Mouse (Mus musculus) layer of hippocampus, adult 2 months (tissue): ENCODE results near the gene Cep170. TPM values are rescaled to one million over a fixed set of nuclear protein-coding genes. Genes with fewer than 3 reads are reported as not detected.

Experiments
- DNase-seq, 2 experiments: peaks; one replicate each; pipeline ENCODE4 v3.0.0; 2022; ENCODE audit warnings: low spot score in 2 of 2
- H3K27ac ChIP-seq: fragments of 200-600 bp; 2 replicates; pipeline ENCODE4 v1.8.1; 2022
- H3K4me3 ChIP-seq: fragments of 200-600 bp; 2 replicates; pipeline ENCODE4 v1.8.1; 2022; ENCODE audit warnings: mild to moderate bottlenecking
- CTCF ChIP-seq: fragments of 200-600 bp; conservative IDR thresholded peaks from 2 replicates; pipeline ENCODE4 v1.8.1; 2022; ENCODE audit warnings: antibody characterized with exemption, mild to moderate bottlenecking, moderate library complexity
- total RNA-seq, 2 experiments: library from RNA; stranded (reverse); gene quantifications; 2 replicates each; pipeline ENCODE4 v1.2.3; 2021

Gene Cep170
- total RNA-seq, 2 experiments from 2014 or later: 96.4 to 96.8 TPM

DNA sequence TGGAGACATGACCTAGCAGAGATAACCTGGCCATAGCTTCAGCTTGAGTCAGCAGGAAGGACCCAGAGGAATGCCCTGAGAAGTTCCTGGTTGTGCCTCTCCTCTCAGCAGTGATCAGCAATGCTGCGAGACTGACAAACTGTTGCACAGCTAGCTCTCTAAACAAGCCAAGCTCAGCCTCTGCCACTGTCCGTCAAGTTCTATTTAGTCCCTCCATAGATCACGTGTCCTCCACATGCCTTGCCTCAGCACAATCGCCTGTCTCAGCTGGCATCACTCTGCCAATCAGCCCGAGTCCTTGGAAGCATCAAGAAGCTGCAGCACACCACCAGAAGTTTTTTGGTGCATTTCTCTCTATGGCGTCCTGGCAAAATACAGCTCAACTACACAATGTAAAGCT is 21.0 kb upstream of the Cep170 start:
- DNase-seq: no peak
- TF ChIP-seq CTCF: no peak
- H3K27ac ChIP-seq: no peak overlapping the region
- H3K4me3 ChIP-seq: no peak overlapping the region; the same call in 1 of the 2 replicates

DNA sequence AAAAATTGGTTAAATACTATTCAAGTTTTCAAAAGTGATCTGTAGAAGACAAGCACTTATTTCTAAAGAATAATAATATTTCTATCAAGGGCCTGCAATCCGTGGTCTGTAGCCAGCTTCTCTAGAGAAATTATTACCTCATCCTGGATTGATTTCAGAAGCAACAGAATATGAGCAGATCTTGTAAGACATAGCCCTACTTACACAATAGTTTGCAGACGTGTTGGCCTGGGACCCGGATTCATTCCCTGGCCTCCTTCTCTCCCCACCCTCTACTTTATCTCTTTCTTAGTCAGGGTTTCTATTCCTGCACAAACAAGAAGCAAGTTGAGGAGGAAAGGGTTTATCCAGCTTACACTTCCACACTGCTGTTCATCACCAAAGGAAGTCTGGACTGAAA is 20.1 kb upstream of the Cep170 start:
- H3K27ac ChIP-seq: no peak overlapping the region
- TF ChIP-seq CTCF: no peak
- DNase-seq: no peak
- no peak overlapping the region for H3K4me3 ChIP-seq

DNA sequence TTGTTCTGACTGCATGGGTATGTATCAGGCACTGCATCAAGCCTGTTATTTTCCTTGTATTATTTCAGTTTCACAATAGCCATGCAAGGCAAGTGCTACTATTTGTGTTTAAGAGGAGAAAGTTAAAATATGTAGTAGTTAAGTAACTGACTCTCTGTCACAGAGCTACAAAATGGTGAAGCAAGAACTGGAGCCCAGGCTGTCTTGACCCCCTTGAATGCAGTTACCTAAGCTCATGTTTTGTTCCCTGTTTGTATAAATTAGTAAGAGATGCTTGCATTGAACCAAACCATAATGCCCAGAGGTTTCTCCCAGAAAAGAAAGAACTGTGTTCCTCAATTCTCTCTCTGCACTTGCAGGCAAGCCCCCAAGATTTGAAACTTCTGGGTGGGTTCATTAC is 19.4 kb upstream of the Cep170 start:
- no peak overlapping the region for H3K4me3 ChIP-seq
- peak overlapping the region; percentile 32; the same call in 1 of the 2 replicates for H3K27ac ChIP-seq
- no peak for TF ChIP-seq CTCF
- DNase-seq: no peak

DNA sequence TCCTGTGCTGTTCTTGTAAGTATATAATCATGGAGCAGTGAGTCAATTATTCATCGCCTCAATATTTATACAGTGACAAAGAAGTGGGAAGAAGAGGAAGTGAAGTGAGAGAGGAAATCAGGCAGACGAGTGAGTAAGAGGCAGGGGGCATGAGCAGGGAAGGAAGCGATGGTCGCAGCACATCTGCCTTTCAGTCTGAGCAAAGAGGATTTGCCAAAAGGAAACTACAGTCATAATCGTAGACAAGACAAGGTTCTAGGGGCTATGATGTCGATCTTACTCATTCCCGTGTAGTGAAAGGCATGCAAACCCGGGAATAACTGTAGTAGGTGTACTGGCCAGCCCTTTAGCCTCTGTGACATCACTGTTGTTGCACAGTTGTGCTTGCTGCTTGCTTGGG is 18.7 kb upstream of the Cep170 start:
- no peak for TF ChIP-seq CTCF
- Histone ChIP-seq H3K27ac (peak overlapping the region; percentile 32; the same call in 1 of the 2 replicates), H3K4me3 (no peak overlapping the region)
- DNase-seq: no peak

DNA sequence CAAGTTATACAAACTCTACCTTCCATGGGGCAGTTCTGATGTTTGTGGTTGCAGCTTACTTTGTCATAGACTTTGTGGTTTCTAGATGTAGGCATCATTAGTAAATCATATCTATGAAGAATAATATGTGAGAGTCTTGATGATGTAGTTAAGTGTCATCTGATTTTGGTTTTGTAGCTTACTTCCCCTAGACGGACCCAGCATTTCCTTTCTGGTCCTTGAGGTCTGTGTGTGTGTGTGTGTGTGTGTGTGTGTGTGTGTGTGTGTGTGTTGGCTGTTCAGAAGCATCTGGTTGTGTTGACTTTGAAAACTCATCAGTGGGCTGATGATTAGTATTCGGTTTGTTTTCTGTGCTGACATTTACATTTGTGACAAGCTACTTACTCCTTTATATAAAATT is 18.2 kb upstream of the Cep170 start:
- TF ChIP-seq CTCF: no peak
- DNase-seq: no peak
- Histone ChIP-seq H3K4me3 (no peak overlapping the region), H3K27ac (no peak overlapping the region)

DNA sequence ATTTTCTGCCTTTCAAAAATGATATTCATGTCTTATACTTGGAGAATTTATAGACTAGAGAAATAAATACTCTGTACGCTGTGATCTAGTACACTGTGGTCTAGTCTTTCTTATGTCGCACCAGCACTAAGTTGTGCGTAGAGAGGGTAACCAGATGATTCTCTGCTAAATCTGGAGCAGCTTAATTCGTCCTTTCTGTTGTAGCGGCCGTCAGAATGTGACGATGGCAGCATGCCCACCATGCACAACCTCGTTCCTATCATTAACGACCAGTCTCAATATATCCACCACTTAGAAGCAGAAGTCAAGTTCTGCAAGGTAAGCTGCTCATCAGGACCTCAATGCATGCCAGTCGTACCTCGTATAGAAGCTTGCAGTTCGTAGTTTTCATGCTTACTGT is 14.8 kb upstream of the Cep170 start:
- TF ChIP-seq CTCF: no peak
- no peak for DNase-seq
- H3K27ac ChIP-seq: peak overlapping the region; percentile 51
- H3K4me3 ChIP-seq: no peak overlapping the region

DNA sequence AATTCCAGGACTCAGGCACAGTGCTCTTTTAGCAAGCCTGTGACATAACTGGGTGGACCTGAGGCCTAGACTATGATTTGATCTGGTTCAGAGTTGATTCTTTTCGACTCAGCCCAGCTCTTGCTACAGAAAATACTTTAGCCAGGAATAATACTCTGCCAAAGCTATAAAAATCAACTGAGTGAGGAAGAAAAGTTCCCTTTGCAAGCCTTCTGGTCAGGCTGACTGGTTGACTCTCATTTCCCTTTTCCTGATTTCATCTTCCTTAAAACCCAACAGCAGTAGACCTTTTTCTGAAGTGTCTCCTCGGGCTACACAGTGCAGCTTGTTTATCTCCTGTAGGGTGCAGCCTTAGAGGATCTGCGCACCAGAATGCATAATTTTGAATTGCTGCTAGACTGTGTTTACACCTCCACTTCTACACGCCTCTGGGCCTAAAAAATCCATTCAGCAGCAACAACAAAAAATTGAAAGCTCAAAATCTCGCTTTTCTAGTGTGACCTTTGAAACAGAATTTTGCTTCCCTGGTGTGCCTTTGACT is 14.1 kb upstream of the Cep170 start:
- 0 out of 2 replicates have a peak, but pooled peaks have one; percentile 18 for TF ChIP-seq CTCF
- DNase-seq: no peak
- H3K27ac ChIP-seq: peak overlapping the region; percentile 51
- H3K4me3 ChIP-seq: no peak overlapping the region

- TF ChIP-seq CTCF: no peak
- no peak overlapping the region for H3K4me3 ChIP-seq
- no peak for DNase-seq
- H3K27ac ChIP-seq: peak overlapping the region; percentile 51; the same call in 1 of the 2 replicates
Measured at GRCm38 (mm10) chr1:176827365-176827764, 13.5 kb upstream of the Cep170 start.

DNA sequence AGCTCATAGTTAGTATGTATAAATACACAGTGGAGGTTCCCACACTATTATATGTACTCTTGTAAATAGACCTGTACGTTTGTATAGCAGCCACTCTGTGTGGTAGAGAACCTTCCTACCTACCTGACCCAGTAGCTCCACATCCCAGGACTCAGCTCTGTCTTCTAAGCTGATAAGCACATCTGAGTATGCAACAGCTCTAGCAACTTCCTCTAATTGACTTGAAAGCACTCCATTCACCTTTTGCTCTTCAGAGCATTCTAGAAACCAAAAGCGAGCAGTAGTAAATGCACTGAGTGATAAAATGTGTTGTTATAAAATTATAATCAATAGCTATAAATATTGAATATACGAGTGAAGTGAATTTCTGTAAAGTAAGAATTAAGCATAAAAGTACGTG is 13.1 kb upstream of the Cep170 start:
- Histone ChIP-seq H3K27ac (0 out of 2 replicates have a peak overlapping the region, but pooled peaks have one; percentile 51), H3K4me3 (no peak overlapping the region)
- no peak for TF ChIP-seq CTCF
- DNase-seq: no peak

DNA sequence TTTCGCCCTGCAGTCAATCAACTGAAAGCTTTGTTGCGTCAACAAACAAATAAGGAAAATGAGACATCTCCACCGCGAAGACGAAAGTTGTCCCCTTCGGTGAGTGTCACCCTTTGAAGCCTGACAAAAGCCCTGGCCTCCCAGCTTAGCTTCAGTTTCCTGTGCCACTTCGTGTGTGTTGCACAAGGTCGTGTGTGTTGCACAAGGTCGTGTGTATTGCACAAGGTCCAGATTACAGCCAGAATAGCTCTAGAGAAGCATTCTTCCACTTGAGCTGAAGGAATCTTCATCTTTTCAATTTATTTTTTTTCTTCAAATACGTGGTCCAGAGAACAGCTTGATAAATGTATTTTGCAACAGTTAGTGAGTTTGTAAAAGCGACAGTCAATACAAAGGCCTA is 12.3 kb upstream of the Cep170 start:
- no peak for TF ChIP-seq CTCF
- no peak overlapping the region for H3K4me3 ChIP-seq
- no peak for DNase-seq
- H3K27ac ChIP-seq: no peak overlapping the region

GRCm38 (mm10) chr1:176825084-176825483 is 11.2 kb upstream of the Cep170 start:
- DNase-seq: no peak
- no peak for TF ChIP-seq CTCF
- Histone ChIP-seq H3K4me3 (no peak overlapping the region), H3K27ac (no peak overlapping the region)

DNA sequence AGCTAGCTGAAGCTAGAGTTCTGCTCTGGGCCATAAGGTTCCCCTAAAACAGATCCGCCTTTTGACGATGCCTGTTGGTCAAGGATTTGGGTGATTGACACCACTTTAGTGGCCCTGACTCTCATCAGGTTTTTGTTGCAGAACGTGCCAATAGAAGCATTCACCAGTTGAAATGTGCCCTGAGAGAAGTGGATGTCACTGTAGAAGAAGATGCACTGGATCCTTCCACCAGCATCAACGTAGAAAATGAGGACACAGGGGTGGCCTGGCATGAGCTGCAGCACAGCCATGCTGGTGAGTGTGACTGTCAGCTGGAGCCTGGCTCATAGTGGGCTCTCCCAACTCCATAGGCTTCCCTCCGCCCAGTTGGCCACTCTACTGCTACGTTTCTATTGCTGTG is 10.7 kb upstream of the Cep170 start:
- H3K4me3 ChIP-seq: no peak overlapping the region
- no peak for DNase-seq
- no peak for TF ChIP-seq CTCF
- H3K27ac ChIP-seq: no peak overlapping the region; the same call in 1 of the 2 replicates

DNA sequence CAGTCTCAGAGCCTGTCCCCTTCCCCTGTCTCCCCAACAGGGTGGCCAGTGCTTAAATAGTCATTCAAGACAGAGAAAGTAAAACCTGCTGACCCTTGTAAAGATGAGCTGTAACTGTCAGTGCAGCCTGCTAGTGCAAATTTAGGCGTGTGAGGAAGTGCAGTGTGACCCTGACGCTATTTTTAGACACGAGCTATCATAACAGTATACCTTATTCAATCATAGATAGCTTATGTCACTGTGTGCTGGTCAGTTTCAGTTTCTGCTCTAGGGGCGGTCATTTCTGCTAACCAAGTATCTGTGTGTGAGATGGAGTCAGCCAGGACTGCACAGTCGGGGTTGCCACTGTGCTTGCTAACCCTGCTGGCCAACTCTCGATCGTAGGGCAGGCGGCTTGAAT is 10.0 kb upstream of the Cep170 start:
- peak overlapping the region; percentile 43; the same call in 1 of the 2 replicates for H3K27ac ChIP-seq
- no peak for TF ChIP-seq CTCF
- DNase-seq: no peak
- H3K4me3 ChIP-seq: no peak overlapping the region

DNA sequence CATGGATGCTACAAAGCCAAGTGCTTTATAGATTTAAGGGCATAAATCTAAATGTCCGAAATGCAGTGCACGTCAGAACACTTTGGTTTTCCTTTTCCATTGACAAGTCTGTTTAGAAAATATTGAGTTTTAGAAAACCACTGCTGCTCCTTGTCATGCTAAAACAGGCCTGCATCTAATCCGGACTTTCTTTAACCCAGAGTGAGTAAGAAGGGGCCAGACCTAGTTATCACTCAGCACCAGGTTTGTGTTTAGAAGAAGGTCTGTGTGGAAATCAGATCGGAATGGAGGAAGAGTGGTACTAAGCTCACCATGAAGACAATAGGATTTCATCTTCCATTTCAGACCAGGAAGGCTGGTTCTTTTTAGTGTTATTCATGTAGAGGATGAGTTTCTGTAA is 9.1 kb upstream of the Cep170 start:
- DNase-seq: no peak
- no peak overlapping the region for H3K27ac ChIP-seq
- no peak for TF ChIP-seq CTCF
- H3K4me3 ChIP-seq: no peak overlapping the region
